Mouse (Mus musculus): Measurements from ENCODE around the gene Gpr33. TPM values are rescaled to one million over a fixed set of nuclear protein-coding genes. Genes with fewer than 3 reads are reported as not detected.
A peak's percentile ranks its signal among the peaks of the same experiment; 100 is the strongest.

Gene Gpr33
- not detected for polyA plus RNA-seq (2017; shearing (Covaris generic))

- ATAC-seq: no peak
Observed at GRCm38 (mm10) chr12:52027963-52028362, at the start of gene Gpr33. TSS of gene Gpr33 (minus strand) at chr12:52028063.

GRCm38 (mm10) chr12:52049324-52049723 is 21.5 kb upstream of the Gpr33 start:
- no peak for ATAC-seq

- ATAC-seq: no peak
Observed at GRCm38 (mm10) chr12:52046371-52046770, 18.5 kb upstream of the Gpr33 start.

- ATAC-seq: no peak
Observed at GRCm38 (mm10) chr12:52042818-52043336, 15.0 kb upstream of the Gpr33 start.

GRCm38 (mm10) chr12:52038352-52038751 is 10.5 kb upstream of the Gpr33 start:
- no peak for ATAC-seq

GRCm38 (mm10) chr12:52034956-52035355 is 7.1 kb upstream of the Gpr33 start:
- ATAC-seq: no peak

- ATAC-seq: no peak
Observed at GRCm38 (mm10) chr12:52032276-52032675, 4.4 kb upstream of the Gpr33 start.

GRCm38 (mm10) chr12:52014494-52015029 is 13.3 kb downstream of the Gpr33 start:
- no peak for ATAC-seq

- ATAC-seq: no peak
Observed at GRCm38 (mm10) chr12:52014044-52014443, 13.8 kb downstream of the Gpr33 start.

GRCm38 (mm10) chr12:52013274-52013673 is 14.6 kb downstream of the Gpr33 start:
- no peak for ATAC-seq

- no peak for ATAC-seq
Observed at GRCm38 (mm10) chr12:52012159-52012558, 15.7 kb downstream of the Gpr33 start.

GRCm38 (mm10) chr12:52010630-52010961 is 17.3 kb downstream of the Gpr33 start:
- ATAC-seq: no peak

- ATAC-seq: no peak
Observed at GRCm38 (mm10) chr12:52009928-52010629, 17.8 kb downstream of the Gpr33 start.

- ATAC-seq: no peak
Observed at GRCm38 (mm10) chr12:52006633-52006994, 21.2 kb downstream of the Gpr33 start.

- peak; percentile 87 for ATAC-seq
Observed at GRCm38 (mm10) chr12:52005877-52006632, 21.8 kb downstream of the Gpr33 start, which contains the start of gene Dtd2. TSS of gene Dtd2 (minus strand) at chr12:52006501.

- ATAC-seq: no peak
Observed at GRCm38 (mm10) chr12:52002746-52003145, 25.1 kb downstream of the Gpr33 start.

- peak; percentile 68 for ATAC-seq
Observed at GRCm38 (mm10) chr12:52001544-52001943, 26.3 kb downstream of the Gpr33 start.

- ATAC-seq: no peak
Observed at GRCm38 (mm10) chr12:51998366-51998932, 29.4 kb downstream of the Gpr33 start.

- no peak for ATAC-seq
Observed at GRCm38 (mm10) chr12:51995738-51996536, 31.9 kb downstream of the Gpr33 start.

GRCm38 (mm10) chr12:51990629-51991028 is 37.2 kb downstream of the Gpr33 start:
- ATAC-seq: no peak

GRCm38 (mm10) chr12:51988536-51988935 is 39.3 kb downstream of the Gpr33 start:
- no peak for ATAC-seq

GRCm38 (mm10) chr12:51985826-51986225 is 42.0 kb downstream of the Gpr33 start:
- ATAC-seq: no peak
